Mouse (Mus musculus): ENCODE data around the gene Gbp2b.
A peak's percentile ranks its signal among the peaks of the same experiment; 100 is the strongest.
"Not testable (repeated sequence)": the region's sequence is repeated elsewhere in the genome, so short reads cannot be mapped to it uniquely, and the experiment has no call there.

The Gbp2b gene

GRCm38 (mm10) chr3:142594547-142594946 lies at the start of gene Gbp2b:
TSS of gene Gbp2b (plus strand) at chr3:142594847.
- no peak for DNase-seq (ENCODE audit: inconsistent ontology term)

- peak; percentile 62 for DNase-seq (ENCODE audit: inconsistent ontology term)
These were observed 48.0 kb upstream of the Gbp2b start for GRCm38 (mm10) chr3:142546690-142547089.

- peak; percentile 28 for DNase-seq (ENCODE audit: inconsistent ontology term)
These were observed 44.5 kb upstream of the Gbp2b start for GRCm38 (mm10) chr3:142550052-142550676.

DNA sequence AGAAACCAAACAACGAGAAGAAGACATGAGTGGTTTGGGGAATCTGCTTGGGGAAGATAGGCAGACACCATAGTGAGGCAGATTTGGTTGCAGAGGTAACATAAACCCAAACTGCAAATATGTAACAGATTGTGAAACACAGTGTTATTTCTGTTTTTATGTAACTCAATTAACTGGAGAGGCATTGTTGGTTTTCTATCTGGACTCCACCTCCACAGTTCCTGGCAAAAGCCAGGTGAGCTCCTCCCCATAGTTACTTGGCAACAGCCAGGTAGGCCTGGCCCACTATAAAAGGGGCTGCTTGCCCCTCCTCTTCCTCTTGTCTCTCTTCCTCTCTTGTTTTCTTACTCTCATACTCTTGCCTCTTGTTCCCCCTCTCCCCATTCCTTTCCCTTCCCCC lies 40.0 kb upstream of the Gbp2b start:
- DNase-seq (ENCODE audit: inconsistent ontology term) = no peak

DNA sequence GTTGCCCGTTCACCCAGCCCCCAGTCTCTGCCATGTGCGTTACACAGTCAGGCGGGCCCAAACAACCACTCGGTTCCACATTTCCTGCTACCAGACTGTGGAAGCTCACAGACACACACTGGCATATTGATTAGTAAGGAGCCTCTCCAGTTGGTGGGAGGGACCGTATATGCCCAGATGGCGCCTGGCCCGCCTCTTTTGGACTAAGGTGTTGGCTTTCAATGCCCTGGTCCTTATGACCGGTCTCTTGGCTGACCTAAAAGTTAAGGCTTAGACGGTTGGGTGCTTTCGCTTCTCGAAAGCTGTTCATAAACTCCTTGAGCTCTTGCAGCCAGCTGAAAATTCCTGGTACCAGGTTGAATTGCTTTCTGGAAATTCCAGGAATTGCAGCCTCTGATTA lies 39.0 kb upstream of the Gbp2b start:
- no peak for DNase-seq (ENCODE audit: inconsistent ontology term)

- peak; percentile 66 for DNase-seq (ENCODE audit: inconsistent ontology term)
These were observed 34.9 kb upstream of the Gbp2b start, which contains the start of gene Gbp3 for GRCm38 (mm10) chr3:142559632-142560228. TSS of gene Gbp3 (plus strand) at chr3:142560026.

- DNase-seq (ENCODE audit: inconsistent ontology term) = peak; percentile 88
These were observed 34.2 kb upstream of the Gbp2b start for GRCm38 (mm10) chr3:142560296-142560948.

DNA sequence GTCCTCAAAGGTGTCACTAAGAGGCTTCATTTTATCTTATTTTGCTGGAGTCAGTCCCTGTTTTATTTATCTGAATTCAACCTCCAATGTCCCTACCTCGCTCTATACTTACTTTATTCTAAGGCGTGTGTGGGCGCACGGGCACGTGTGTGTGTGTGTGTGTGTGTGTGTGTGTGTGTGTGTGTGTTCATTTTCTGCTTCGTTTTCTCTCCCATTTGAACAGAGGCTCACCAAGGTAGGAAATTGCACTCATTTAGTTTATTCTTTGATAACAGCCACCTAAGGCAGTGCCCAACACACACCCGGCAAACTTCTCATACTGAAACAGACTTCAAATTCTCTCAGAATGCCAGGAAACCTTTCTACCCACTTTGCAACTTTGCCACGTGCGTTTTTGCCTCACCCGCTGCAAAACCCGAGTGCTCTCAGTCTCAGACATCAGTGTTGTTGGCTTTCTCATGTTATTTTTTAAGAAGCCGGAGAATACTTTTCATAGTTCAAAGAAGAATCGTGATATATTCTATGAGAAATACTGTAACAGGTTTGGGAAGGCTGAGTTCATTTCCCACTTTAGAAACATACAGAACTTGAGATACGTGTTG lies 33.5 kb upstream of the Gbp2b start:
- no peak for DNase-seq (ENCODE audit: inconsistent ontology term)

DNA sequence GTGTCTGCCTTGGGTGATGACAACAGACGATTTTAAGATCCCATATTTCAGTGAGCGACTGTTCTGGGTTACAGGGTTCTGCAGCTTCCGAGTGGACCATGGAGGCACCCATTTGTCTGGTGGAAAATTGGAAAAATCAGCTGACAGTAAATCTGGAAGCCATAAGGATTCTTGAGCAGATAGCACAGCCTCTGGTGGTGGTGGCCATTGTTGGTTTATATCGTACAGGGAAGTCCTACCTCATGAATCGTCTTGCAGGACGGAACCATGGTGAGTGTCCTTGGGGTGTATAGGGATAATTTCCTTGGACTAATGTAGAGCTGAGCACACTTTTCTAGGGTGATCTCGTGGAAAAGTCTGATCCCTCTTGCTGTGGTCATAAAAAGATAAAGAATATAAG lies 33.0 kb upstream of the Gbp2b start:
- DNase-seq (ENCODE audit: inconsistent ontology term) = no peak

- DNase-seq (ENCODE audit: inconsistent ontology term) = not testable (repeated sequence)
These were observed 27.2 kb upstream of the Gbp2b start for GRCm38 (mm10) chr3:142567490-142567889.

GRCm38 (mm10) chr3:142570738-142571137 lies 23.9 kb upstream of the Gbp2b start:
- no peak for DNase-seq (ENCODE audit: inconsistent ontology term)

GRCm38 (mm10) chr3:142577108-142577507 lies 17.5 kb upstream of the Gbp2b start:
- DNase-seq (ENCODE audit: inconsistent ontology term) = no peak

DNA sequence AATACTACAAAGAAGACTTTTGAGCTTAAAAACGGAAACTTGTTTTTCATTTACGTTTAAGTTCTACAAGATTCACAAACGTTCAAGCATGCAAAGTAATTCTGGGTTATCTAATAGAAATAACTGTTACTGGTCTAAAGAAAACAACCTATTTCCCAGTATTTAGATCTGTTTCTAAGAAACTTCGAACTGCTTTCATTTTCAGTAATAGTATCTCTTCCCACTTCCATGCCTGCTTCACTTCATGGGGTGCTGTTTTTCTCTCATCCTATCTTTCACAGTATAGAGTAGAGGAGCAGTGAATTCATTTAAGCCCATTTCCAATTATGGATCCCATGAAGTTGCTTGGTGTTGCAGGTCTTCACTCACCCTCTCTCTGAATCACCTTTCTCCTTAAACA lies 16.3 kb upstream of the Gbp2b start:
- DNase-seq (ENCODE audit: inconsistent ontology term) = no peak

- DNase-seq (ENCODE audit: inconsistent ontology term) = no peak
These were observed 11.6 kb upstream of the Gbp2b start for GRCm38 (mm10) chr3:142583067-142583466.

DNA sequence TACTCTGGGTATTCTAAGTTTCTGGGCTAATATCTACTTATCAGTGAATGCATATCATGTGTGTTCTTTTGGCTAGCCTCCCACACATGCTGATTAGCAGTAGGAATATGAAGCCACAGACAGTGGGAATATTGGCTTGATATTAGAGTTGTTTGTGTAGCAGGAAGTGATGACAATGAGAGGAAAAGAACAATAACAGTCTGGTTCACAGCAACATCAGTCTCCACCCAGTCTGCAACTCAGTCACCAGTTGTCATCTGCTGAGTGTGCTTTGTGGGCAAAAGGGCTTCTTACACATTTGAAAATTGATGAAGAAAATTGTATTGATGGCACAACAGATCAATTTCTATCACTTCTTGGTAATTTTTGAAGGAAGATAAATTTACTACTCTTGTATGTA lies 7.3 kb upstream of the Gbp2b start:
- DNase-seq (ENCODE audit: inconsistent ontology term) = peak; percentile 7

DNA sequence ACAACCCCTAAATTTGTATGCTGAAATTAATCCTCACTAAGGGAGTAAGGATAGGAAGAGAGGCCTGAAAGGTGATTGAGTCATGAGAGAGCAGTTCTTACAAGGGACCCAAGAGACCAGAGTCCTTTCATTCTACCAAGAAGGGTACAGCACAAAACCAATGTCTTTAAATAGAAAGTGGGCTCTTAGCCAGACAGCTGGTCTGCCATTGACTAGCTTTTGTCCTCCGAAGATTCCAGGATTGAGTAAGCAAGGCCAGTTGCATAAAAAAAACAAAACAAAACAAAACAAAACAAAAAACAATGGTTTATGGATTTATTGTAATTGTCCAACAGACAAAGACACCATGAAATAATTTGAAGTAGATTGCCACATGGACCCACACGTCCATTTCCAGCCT lies 5.8 kb upstream of the Gbp2b start:
- DNase-seq (ENCODE audit: inconsistent ontology term) = peak; percentile 7

DNA sequence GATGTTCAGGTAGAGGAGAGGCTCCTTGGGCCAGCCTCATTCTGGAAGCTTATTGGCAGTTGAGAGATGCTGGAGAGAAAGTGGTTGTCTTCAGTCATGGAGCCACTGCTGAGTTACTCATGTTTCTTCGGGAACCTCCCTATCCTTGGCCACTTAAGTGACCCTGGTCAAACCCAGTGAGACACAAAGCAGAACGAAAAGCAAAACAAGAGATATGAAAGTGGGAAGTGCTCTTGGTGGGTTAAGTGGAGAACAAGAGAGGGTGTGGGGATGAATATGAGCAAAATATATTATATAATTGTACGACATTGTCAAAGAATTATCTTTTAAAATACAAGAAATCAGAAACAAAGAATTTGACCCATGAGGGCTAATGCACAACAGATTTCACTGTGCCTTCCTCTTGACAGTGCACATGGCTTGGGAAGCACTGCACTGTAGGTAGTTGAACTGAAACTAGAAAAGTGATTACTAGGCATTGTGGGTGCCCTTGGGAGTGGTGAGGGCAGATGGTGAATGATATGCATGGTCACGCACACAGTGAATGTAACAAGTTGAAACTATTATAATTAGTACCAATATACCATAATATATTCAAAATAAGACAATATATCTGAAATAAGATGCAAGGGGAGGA lies 4.1 kb upstream of the Gbp2b start:
- no peak for DNase-seq (ENCODE audit: inconsistent ontology term)

GRCm38 (mm10) chr3:142597923-142598322 lies 3.3 kb downstream of the Gbp2b start:
- DNase-seq (ENCODE audit: inconsistent ontology term) = no peak

- no peak for DNase-seq (ENCODE audit: inconsistent ontology term)
These were observed 7.0 kb downstream of the Gbp2b start for GRCm38 (mm10) chr3:142601675-142602074.

DNA sequence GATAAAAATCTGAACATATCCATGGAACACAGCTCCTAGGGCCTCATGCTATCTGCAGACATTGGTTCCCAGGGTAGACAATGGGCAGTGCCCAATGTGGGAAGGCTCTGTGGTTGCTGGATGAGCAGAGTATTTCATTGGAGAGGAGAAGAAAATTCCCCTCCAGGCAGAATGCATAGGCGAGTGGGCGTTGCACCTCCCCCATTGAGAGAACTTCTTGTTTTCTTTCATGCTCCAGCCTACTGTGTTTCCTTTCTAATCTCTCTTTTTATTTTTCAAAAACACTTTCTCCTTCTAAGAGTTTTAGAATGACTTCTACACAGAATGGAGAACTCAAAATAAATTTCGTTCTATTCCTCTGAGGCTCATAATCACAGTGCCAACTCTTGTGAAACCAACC lies 24.0 kb downstream of the Gbp2b start:
- DNase-seq (ENCODE audit: inconsistent ontology term) = peak; percentile 57

- DNase-seq (ENCODE audit: inconsistent ontology term) = peak; percentile 47
These were observed 25.0 kb downstream of the Gbp2b start for GRCm38 (mm10) chr3:142619606-142620005.
